Mouse (Mus musculus) bone marrow macrophage, adult 2 months (primary cell): ENCODE results near the gene Ripor1.

Source experiments
- CTCF ChIP-seq: IDR thresholded peaks from 2 replicates; pipeline ENCODE4 v1.5.1; 2012; ENCODE audit warnings: low read depth, mild to moderate bottlenecking, low read length, moderate library complexity
- POLR2A ChIP-seq: IDR thresholded peaks from 2 replicates; pipeline ENCODE4 v1.6.1; 2012; ENCODE audit warnings: mild to moderate bottlenecking, low read depth, low read length, borderline replicate concordance

DNA sequence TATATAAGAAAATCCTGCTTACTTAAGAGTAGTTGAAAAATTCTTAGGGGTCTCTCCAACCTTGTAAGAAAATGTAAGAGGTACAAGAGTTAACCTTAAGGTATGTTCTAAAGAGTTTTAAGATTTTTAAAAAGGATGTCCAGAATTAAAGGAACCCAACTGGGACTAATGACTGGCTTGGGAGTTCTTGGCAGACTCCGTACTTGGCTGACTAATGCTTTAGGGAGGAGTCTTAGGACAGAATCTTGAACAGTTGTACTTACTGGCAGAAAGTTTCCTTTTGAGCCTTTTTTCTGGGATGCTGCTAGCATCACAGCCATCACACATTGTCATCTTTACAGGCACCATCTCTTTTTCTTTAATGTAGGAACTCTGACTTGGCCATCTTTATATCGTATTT, 35.5 kb downstream of the Ripor1 start:
- TF ChIP-seq CTCF (no peak), POLR2A (no peak)
